Mouse (Mus musculus) lung, postnatal 36 days (tissue): ENCODE measurements around the gene Pik3cg.

Source experiments
- DNase-seq: peaks from one replicate; pipeline ENCODE4 v3.0.0; 2022; ENCODE audit warnings: mixed read lengths

Pik3cg gene

DNA sequence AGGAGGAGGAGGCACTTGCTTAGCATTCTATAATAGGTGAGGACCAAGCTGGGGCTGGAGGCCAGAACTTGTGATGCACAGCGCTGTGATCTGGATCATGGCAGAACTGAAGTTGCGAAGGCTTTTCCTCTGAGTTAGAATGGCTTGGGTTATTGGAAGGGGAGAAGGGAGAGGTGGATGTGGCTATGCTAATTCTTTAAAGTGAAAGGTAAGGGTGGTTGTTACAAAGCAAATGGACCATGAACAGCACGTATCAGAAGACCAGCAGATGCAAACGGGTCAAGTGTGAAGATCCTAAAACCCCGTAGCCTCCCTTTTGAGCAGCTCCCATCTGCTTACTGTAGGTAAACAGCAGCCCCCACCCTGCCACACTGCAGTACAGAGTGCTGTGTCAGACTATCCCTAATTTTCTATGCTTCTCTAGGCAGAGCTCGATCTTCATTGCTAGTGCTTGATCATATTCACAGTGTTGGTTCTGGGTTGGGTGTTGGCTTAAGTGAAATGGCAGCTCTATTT lies 7.3 kb downstream of the Pik3cg start:
- DNase-seq: no peak

DNA sequence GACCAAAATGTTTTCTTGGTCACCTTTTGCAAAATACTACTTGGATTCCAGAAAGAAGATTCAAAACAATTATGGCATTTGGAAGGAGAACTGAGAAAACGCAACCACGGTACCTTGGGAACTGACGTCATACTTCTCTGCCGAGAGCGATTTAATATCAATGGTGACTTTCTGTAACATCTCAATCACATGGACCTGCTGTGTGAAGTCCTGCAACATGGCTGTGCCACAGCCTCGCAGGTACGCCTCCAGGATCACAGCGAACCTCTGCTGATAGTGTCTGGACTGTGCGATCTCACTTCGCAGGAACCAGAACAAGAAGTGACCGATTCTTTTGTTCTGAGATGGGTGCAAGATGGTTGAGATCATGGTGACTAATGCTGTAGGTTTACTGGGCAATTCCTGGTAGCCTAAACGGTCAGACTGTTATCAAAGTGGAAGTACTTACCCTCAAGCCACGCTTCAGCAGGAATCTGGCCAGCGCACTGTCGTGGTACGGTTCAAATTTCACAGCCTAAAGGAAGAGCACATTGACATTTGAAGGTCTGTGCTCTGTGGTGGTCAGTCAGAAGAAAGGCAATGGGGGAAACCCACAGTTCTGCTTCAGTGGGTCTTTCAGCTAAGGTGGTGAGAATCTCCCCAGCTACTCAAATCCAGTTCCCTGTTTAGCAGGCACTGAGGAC lies 7.9 kb downstream of the Pik3cg start:
- DNase-seq: no peak

DNA sequence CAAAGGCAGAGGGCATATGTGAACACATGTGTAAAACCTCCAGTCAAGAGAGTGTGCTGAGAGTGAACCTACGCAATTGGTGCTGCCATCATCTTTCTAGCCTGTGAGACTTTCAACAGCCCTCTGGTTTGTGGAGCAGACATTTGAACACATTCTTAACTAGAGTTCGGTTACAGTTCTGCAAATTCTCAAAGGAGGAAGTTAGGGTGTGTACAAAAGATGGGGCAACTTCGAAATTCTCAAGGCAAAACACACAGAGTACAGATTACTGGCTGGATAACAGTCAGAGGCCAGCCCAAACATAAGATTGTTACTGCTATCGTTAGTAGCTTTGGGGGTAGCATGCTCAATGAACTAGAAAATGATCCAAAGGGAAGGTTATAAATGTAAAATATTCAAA lies 9.0 kb downstream of the Pik3cg start:
- peak; percentile 36 for DNase-seq

DNA sequence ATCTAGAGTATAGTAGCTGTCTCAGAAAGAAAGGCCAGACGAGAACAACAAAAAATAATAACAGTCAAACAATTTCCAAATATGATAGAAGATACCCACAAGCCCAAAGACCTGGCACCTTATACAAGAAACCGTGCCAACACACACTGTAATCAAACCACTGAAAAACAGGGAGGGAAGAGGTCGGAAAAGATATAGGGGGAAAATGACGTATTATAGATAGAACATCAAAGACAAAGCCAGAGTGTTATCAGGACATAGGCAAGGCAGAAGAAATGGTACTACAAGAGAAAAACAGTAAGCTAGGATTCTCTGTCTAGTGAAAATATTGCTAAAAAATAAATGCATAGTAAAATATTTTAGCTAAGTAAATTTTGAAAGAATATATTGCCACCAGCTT lies 10.4 kb downstream of the Pik3cg start:
- no peak for DNase-seq

DNA sequence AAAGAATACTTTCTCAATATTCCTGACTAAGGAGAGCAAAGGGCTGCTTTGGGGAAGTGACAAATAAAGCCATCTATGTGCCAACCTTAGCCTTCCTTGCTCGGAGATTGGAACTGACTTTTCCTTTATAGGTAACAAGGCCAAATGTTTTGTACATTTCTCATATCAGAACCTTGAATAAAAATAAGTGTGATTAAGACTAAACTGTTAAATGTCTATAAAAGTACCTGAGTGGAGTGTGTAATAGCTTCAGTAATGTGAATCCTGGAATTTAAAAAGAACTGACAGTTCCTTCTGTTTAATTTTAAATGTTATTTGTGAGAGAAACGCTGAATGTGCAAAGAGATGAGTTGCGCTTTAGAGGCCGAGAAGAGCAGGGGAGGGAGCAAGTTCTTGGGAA lies 13.5 kb downstream of the Pik3cg start:
- no peak for DNase-seq

DNA sequence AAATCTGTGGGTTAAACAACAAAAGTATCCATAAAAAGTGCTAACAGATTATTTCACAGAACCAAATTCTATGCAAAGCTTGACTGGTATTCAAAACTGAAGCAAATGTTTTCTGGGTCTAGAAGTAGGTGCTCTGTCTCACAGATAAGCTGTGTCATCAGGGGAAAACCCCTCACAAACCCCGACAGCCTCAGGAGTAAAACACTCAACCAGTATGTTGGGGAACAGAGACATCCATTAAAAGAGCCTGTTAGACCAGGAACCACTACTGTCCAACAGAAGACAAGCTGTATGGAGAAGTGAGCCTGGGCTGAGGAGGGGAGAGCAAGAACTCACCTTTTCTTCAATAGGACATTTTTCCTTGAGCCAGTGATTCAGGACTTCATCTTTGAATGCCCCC lies 14.1 kb downstream of the Pik3cg start:
- DNase-seq: no peak

DNA sequence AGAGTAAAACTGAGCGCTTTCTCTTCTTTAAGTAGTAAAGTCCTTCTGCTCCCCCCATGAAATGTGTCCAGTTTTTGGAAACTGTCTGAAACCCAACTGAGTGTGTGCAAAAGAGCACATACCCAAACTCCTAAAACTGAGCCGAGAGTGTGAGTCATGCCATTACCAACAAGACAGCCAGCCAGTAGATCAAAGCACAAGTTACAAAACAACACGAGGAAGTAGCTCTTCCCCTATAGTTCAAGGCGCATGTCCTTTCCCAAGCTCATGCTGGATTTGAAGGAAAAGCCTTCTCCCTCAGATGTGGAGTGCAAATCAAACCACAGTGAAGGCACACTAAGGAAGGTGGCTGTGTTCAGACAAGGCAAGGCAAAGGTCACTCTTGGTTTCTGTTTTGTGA lies 17.5 kb downstream of the Pik3cg start:
- peak; percentile 14 for DNase-seq

DNA sequence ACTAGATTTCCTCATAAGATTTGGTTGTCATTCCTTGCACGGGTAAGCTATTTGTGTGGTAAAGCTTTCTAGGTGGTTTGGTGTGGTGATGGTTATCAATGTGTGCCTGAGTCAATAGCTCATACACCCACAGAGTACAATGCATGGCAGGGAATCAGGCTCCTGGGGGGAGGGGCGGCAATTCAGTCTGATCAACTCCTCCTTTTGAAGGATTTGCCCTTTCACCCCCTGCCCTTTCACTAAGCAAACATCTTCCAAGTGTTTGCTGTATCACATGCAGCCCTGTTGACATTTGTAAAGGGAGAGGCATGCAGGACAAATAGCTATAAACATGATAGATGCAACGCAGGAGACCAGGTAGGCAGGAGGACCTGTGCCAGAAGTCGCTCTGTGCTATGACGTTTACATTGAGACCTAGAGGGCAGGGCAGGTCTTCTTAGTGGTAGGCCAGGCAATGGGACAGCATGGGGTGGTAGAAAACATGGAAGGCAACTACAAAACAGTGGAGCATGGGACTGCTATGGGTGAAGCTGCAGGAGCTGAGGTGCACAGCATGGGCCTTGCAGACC lies 20.7 kb downstream of the Pik3cg start:
- DNase-seq: no peak

DNA sequence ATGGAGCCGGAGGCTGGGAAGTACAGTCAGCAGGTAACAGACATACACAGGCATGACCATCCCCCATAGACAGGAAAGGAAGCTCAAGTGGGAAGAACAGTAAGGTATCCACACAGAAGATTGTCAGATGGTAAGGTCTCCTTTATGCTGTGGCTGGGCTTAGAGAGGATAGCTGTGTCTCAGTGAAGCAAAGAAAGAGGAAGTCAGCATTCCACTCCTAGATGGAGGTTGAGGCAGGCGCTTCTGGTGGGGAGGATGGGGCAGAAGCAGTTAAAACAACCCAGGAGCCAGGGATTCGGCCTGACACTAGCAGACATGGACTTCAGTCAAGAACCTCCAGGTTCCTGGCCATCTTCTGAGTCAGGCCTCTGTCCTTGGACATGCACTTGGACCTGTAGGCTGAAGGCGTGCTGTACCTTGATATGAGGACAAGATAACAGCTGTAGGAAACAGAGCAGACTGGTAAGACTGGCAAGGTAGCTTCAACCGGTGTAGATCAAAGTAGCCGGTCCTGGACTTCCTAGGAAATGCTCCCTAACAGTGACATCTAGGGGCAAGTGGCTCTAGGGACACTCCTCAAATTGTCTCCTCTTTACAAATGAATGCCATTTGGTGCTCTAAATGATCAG lies 21.7 kb downstream of the Pik3cg start:
- DNase-seq: no peak

DNA sequence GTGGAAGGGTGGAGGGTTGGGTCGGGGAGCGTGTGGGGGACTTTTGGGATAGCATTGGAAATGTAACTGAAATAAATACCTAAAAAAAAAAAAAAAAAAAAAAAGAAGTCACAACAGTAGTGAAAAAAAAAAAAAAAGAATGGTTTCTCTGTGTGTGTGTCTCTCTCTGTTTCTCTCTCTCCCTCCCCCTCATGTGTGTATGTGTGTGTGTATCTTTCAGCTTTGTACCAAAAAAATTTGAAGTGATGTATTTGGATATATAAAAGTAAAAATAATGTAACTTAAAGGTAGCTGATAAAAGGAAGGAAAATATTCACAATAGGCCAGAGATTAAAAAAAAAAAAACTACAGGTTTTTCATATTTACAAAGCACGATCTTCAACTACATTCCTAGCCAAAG lies 23.6 kb downstream of the Pik3cg start:
- DNase-seq: no peak

DNA sequence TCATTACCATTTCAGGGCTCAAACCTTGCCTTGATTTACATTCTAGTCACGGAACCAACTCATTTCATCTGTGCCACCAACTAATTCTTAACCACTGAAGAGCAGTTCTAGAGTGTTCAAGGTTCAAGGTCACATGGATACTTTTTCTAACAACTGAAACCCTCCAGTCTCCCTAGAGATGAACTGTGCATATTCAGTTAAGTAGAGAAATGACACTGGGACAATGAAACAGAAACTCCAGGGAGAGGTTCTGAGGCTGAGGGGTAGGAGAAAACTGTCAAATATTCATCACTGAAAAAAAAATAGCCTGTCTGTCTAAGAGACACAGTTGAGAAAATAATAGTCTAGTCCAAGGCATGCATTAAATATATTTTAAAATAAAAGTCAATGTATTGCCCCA lies 24.9 kb downstream of the Pik3cg start:
- DNase-seq: no peak

DNA sequence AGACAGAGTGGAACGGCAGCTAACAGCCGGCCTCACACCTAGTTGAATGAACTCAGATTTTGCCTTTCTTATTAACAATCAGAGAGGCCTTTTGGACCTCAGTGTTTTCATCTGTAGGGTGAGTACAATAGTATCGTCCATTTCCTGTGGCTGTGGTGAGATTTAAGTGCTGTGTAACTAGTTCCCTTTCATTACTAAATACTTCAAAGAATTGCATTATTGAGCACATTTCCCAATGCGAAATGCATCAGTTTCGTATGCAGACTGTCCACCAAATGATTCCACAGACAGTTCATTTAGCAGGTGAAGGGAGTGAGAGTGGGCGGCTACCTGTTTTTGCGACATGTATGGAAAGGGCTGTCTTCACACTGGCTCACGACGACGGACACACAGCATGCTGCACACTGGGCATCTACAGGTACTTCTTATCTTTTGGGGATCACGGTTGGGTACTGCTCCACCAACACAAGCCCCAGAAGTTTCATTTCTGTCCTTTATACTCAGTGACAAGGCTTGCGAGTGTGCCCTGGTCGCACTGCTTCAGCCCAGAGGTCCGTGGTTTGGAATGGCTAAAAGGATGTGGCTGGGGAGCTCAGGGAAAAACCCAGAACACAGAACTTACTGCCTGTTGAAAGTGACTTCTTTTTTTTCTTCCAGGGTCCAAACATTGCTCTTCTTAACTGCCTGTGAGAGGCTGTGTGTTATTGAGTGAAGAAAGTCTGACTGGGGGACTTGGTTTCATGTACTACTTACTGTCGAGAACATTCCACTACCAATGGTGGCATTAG lies 25.6 kb downstream of the Pik3cg start:
- peak; percentile 6 for DNase-seq

DNA sequence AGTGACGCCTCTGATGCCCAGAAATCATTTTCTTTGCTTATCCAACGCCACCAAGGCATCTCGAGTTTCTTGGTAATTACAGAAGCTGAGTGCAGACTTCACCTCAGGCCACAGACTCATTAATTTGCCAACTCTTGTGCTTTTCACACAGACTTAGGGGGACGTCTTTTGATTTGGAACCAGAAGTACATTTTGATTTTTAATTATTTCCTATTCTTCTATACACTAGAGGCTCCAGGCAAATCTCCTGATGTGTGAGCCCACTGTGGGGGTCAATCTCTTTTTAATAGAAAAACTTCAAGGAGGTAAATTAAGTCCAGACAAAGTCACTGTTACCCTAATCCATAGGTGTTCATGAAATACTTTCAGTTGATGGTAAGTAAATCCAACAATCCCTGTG lies 26.6 kb downstream of the Pik3cg start:
- DNase-seq: no peak

DNA sequence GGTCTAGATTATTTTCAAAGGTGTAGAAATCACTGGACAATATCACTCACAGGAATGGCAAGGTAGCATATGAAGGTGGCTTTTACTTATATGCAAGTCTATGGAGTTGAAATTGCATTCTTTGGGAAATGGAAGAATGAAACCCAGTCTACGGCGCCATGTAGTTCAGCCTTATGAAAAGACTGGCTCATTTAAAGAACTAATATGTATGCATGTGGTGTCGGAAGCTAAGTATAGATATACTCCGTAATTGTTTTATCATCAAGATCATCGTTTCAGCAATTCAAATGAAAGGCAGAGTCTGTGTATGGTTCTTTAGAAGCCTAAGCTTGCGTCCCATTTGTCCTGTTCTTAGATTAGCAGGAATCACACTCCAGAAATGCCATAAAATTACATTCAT lies 34.0 kb downstream of the Pik3cg start:
- DNase-seq: no peak

DNA sequence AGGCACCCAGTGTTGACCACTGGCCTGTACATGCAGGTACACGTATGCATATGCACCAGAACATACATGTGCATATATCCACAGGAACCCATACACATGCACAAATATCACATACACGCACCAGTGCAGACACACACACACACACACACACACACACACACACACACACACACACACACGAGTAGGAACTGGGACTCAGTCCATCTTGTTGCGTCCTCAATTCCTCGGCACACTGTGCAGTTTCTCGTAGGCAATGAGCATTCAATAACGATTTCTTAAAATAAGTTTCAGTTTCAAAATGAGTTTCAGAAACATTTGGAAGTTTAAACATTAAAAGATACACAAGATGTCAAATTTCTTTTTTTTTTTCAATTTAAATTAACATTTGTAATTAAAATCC lies 35.6 kb downstream of the Pik3cg start:
- no peak for DNase-seq

DNA sequence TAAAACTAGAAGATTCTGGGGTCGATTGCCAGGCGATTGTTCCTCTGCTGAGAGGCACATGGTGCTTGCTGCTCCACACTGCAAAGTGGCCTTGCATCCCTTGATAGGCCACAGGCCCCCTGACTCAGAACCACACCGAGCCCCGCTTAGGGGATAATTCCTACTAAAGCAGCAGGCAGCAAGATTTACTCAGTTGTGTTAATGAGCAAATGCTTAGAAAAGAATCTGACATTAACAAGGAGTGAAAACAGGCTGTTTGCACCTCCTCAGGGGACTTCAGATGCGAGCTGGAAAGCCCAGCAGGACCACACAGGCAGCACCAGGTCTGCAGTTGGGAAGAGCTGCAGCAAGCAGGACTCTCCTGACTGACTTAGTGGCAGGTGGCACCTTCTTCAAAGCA lies 39.3 kb downstream of the Pik3cg start:
- DNase-seq: no peak

DNA sequence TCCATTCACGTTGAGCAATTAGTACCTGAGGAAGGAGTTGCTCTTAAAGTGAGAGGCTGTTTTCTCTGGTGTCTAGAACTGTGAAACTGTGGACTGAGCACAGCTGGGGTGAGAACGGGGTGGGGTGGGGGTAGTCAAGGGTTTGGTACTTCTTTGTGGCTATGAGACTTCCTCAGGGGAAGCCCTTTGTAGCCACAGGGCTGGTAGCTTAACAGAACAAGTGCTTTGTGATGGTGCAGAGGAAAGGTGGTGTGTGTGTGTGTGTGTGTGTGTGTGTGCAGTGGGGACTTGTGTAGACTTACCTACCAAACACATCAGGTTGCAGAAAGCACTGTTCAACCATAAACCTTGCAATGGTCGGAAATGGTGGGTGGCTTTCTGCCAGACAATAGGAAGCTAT lies 39.7 kb downstream of the Pik3cg start:
- DNase-seq: peak; percentile 20

DNA sequence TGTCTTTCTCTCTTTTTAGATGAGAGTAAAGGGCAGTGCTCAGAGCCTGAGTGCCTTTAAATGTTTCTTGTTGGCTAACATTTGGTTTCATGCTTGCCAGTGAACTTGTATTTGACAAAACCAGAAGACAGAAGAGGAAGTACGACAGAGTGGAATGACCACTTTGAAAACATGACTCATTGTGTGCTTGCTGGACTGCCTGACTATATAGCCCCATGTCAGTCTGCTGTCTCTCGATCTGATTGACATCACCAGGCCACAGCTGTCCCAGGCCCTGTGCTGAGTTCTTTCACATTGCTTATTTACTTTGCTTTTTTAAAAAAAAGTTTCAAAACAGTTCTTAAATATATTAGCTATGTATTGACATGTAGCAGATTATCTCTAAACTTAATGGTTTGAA lies 44.8 kb downstream of the Pik3cg start:
- DNase-seq: peak; percentile 29

DNA sequence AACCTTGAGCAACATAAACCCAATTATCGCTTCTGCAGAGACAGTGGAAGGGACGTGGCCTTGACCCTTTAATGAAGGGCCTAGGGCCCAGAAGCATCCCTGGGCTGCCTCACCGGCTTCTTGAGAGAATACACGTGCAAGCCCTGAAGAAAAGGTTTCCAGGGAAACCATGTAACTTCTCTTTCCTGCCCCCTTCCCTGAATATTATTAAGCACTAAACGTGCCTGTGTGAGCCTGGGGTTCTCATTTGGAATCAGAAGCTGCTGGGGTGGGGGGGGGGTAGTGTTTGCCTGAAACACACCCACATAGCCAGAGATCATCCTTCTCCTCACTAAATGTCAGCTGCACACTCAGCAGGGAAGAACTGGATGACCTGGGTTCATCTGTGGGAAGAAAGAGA lies 49.7 kb downstream of the Pik3cg start:
- no peak for DNase-seq

DNA sequence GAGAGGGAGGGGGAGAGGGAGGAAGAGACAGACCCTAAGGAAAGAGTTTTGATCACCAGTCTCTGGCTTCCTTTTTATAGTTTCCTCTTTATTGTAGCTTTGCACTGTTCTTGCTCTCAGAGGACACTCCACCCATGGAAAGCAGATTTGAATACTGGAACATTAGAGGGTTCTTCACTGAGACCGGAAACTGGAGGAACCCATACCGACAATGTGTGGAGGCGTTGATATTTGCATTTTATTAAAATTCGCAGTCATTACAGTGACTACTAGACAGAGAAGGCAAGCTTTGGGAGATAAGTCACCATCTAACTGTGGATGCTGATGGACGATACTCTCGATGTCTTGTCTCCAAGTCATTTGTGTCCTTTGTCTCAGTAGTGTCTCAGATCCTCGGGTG lies 61.9 kb downstream of the Pik3cg start:
- no peak for DNase-seq

DNA sequence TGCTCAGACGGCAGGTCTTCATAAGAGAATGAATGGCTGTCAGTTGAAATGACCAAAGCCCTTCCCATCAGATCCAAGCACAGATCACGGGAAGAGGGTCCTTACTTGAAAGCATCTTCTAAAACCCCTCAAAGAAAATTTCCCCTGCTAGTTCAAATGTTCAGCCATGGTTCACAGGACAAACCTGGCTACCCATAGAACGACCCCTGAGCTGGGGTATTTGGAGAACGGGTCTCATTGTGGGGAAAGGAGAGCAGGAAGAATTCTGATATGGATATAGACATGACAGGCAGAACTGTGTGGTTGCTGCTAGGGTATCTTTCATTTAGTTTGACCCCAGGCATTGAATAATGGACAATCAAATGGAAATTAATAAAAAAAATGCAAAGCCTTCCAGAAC lies 62.8 kb downstream of the Pik3cg start:
- DNase-seq: no peak

DNA sequence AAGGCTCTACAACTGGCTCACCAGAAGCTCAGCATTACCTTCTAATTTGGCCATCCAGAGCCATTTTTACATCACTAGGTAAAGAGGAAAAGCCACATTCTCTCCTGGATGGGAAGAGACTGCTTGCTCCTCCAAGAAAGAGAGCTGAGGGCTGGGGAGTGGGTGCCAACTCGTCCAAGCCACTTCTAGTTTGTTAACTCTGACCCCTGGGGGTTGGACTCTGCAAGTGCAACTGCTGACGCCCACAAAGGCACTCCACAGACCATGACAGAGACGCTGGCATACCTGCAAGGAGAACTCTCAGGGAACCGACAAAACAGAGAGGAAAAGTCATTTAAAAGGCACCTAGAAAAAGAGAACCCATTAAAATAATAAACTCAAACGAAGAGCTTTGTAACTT lies 63.9 kb downstream of the Pik3cg start:
- peak; percentile 85 for DNase-seq

DNA sequence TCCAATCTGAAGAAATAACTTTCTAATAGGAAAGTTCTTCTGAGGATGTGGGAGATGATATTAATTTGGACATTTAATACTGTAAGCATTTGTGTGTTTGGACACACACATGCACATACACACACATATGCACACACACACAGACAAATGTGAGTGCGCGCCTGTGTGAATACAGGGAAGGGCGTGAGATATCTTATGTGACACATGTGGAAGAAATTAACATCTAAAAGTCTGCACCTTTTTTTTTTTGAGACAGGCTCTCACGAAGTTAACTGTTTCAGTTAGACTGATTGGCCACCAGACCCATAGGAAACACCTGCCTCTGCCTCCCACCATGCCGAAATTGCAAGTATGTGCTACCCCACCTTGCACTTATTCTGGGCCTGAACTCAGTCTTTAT lies 64.7 kb downstream of the Pik3cg start:
- no peak for DNase-seq

DNA sequence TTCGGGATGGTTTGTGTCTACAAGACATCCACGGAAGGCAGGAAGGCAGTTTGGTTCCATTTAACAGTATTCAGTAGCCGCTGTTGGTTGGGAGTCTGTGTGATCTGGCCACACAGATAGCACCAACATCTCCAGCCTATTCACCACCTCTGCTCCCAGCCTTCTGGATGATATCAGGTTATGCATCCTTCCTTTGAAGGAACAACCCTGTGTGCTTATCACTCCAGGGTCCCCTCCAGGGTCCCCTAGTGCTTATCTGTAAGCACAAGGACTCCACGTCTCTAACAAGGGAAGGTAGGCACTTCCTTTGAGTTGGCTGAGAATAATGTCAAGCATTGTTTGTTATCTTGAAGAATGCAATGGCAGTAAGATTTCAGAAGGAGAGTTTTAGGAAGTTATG lies 65.3 kb downstream of the Pik3cg start:
- no peak for DNase-seq
